Comparison of ENCODE assay signal across 11 mouse cellular contexts in genomic region chr7:44638663-44639062, GRCm38 (mm10). TPM values are rescaled to one million over a fixed set of nuclear protein-coding genes. Genes with fewer than 3 reads are reported as not detected.
DNase-seq lines count a peak whose midpoint lies in the region; ATAC-seq lines count a peak whose summit lies in the region.
"Had no signal": no experiment of that assay in that cellular context is flagged by ENCODE, and none has a peak within 500 bp of the region (broad histone marks: within the 10 kb centered on the region; RNA-seq: fewer than 3 reads in every experiment).

No protein-coding gene starts in this region.

- H3K9ac ChIP-seq in embryonic facial prominence, embryonic 13.5 days, result no peak overlapping the region
- no peak overlapping the region for H3K9ac ChIP-seq in stomach, embryonic 15.5 days
- H3K9ac ChIP-seq: heart, embryonic 15.5 days had no signal

- peak overlapping the region; percentile 28 for H3K4me2 ChIP-seq in embryonic facial prominence, embryonic 13.5 days
- H3K4me2 ChIP-seq in stomach, embryonic 15.5 days, result 0 out of 2 replicates have a peak overlapping the region, but pooled peaks have one; percentile 17
- H3K4me2 ChIP-seq: heart, embryonic 15.5 days had no signal

- no peaks in the 10 kb centered on the region for H3K36me3 ChIP-seq in megakaryocyte, embryonic 14.5 days (replicated peaks; ENCODE audit: low read length)
- no peaks in the 10 kb centered on the region for H3K36me3 ChIP-seq in embryonic facial prominence, embryonic 13.5 days
- no peaks in the 10 kb centered on the region for H3K36me3 ChIP-seq in limb, embryonic 10.5 days
- H3K36me3 ChIP-seq in stomach, embryonic 15.5 days, result no peaks in the 10 kb centered on the region
- H3K36me3 ChIP-seq: heart, embryonic 15.5 days had no signal

- H3K4me1 ChIP-seq in megakaryocyte, embryonic 14.5 days, result peaks cover 14% of the 10 kb centered on the region; the same call in 1 of the 2 replicates
- 0 out of 2 replicates have a peak, but pooled peaks cover 2% of the 10 kb centered on the region for H3K4me1 ChIP-seq in embryonic facial prominence, embryonic 13.5 days
- H3K4me1 ChIP-seq in limb, embryonic 10.5 days, result peaks cover 9% of the 10 kb centered on the region; the same call in 1 of the 2 replicates
- no peaks in the 10 kb centered on the region for H3K4me1 ChIP-seq in stomach, embryonic 15.5 days

- H3K27me3 ChIP-seq in megakaryocyte, embryonic 14.5 days (replicated peaks), result peaks cover 82% of the 10 kb centered on the region
- peaks cover 64% of the 10 kb centered on the region for H3K27me3 ChIP-seq in embryonic facial prominence, embryonic 13.5 days
- peaks cover 85% of the 10 kb centered on the region for H3K27me3 ChIP-seq in limb, embryonic 10.5 days (ENCODE audit: low read depth, poor library complexity, severe bottlenecking)
- peaks cover 37% of the 10 kb centered on the region for H3K27me3 ChIP-seq in stomach, embryonic 15.5 days (replicated peaks)

- H3K27ac ChIP-seq in embryonic facial prominence, embryonic 13.5 days, result no peak overlapping the region
- H3K27ac ChIP-seq in limb, embryonic 10.5 days, result no peak overlapping the region
- H3K27ac ChIP-seq in stomach, embryonic 15.5 days, result no peak overlapping the region
- H3K27ac ChIP-seq: heart, embryonic 15.5 days had no signal

- H3K4me3 ChIP-seq in megakaryocyte, embryonic 14.5 days (replicated peaks), result peak overlapping the region; percentile 2
- no peak overlapping the region for H3K4me3 ChIP-seq in embryonic facial prominence, embryonic 13.5 days
- peak overlapping the region; percentile 18 for H3K4me3 ChIP-seq in limb, embryonic 10.5 days
- H3K4me3 ChIP-seq in stomach, embryonic 15.5 days (replicated peaks), result no peak overlapping the region
- H3K4me3 ChIP-seq: heart, embryonic 15.5 days had no signal

- 0 out of 2 replicates have a peak, but pooled peaks cover 4% of the 10 kb centered on the region for H3K9me3 ChIP-seq in megakaryocyte, embryonic 14.5 days
- no peaks in the 10 kb centered on the region for H3K9me3 ChIP-seq in embryonic facial prominence, embryonic 13.5 days
- no peaks in the 10 kb centered on the region for H3K9me3 ChIP-seq in limb, embryonic 10.5 days (replicated peaks)
- H3K9me3 ChIP-seq in stomach, embryonic 15.5 days, result no peaks in the 10 kb centered on the region
- H3K9me3 ChIP-seq: heart, embryonic 15.5 days had no signal

- ATAC-seq in megakaryocyte, adult 5-6 weeks (ENCODE audit: poor library complexity, severe bottlenecking), result no peak
- no peak for ATAC-seq in embryonic facial prominence, embryonic 13.5 days (ENCODE audit: insufficient number of reproducible peaks, insufficient read depth, low FRiP score, low TSS enrichment, low read depth)
- no peak for ATAC-seq in stomach, embryonic 15.5 days (ENCODE audit: insufficient read depth, low FRiP score, low read depth)

- intact Hi-C loops in left cerebral cortex, postnatal 10 days (cut with DNase I), result no loop called here

- 7% methylated on average over 16 of the region's 16 CpGs for WGBS in embryonic facial prominence, embryonic 13.5 days
- WGBS in limb, embryonic 10.5 days, result 3% methylated on average over 16 of the region's 16 CpGs
- 8% methylated on average over 16 of the region's 16 CpGs for whole genome bisulfite sequencing in stomach, embryonic 15.5 days

- no peak for DNase-seq in limb, embryonic 10.5 days (ENCODE audit: low spot score)
- no peak for DNase-seq in left cerebral cortex, postnatal 10 days (ENCODE audit: extremely low spot score in 1 of 2, low spot score in 2 of 2)
- DNase-seq in thymus, postnatal 4 days, result no peak
- DNase-seq: cerebellum, adult 9-11 months; kidney, adult 9 months; left cerebral cortex, postnatal 4 days had no signal

RNA-seq across cellular contexts. Expression of gene Myh14, which starts 32.0 kb away (rescaled TPM):
- 0.02 TPM in 1 of 2 replicates, not detected in the other for polyA plus RNA-seq in megakaryocyte, embryonic 14.5 days (2012; ENCODE audit: insufficient read depth, low replicate concordance)
- not detected in 2 replicates for total RNA-seq in megakaryocyte, adult 5-6 weeks (2015)
- not detected in 2 replicates for total RNA-seq in megakaryocyte, adult 5-6 weeks (2017)
- polyA plus RNA-seq in embryonic facial prominence, embryonic 13.5 days (2015; fragmentation: Nextera tagmentation; extraction: Ambion mirVana), result 11.8 and 12.2 TPM in 2 replicates
- polyA plus RNA-seq in limb, embryonic 10.5 days (2016; fragmentation: Nextera tagmentation; extraction: Ambion mirVana), result 0.63 and 1.8 TPM in 2 replicates
- 29.0 and 32.7 TPM in 2 replicates for polyA plus RNA-seq in stomach, embryonic 15.5 days (2015; fragmentation: Nextera tagmentation; extraction: Ambion mirVana)
- total RNA-seq in left cerebral cortex, postnatal 10 days (2021), result 1 to 10 TPM; 9.1 to 9.7 TPM

RNA-seq across cellular contexts. Expression of gene Kcnc3, which starts 48.2 kb away (rescaled TPM):
- polyA plus RNA-seq in megakaryocyte, embryonic 14.5 days (2012; ENCODE audit: insufficient read depth, low replicate concordance), result 1.8 and 4.0 TPM in 2 replicates
- total RNA-seq in megakaryocyte, adult 5-6 weeks (2015), result 0.41 and 0.67 TPM in 2 replicates
- total RNA-seq in megakaryocyte, adult 5-6 weeks (2017), result not detected in 2 replicates
- 0.72 and 1.8 TPM in 2 replicates for polyA plus RNA-seq in embryonic facial prominence, embryonic 13.5 days (2015; fragmentation: Nextera tagmentation; extraction: Ambion mirVana)
- polyA plus RNA-seq in limb, embryonic 10.5 days (2016; fragmentation: Nextera tagmentation; extraction: Ambion mirVana), result 0.21 and 0.28 TPM in 2 replicates
- 0.30 and 0.39 TPM in 2 replicates for polyA plus RNA-seq in stomach, embryonic 15.5 days (2015; fragmentation: Nextera tagmentation; extraction: Ambion mirVana)
- 10 to 100 TPM; 48.5 to 55.4 TPM for total RNA-seq in left cerebral cortex, postnatal 10 days (2021)

Comparison
In these comparisons a context has a peak if more than half of its experiments do, and no peak if none do; other contexts are left out.
1. H3K4me3 ChIP-seq: peak in megakaryocyte, embryonic 14.5 days (single experiment) and limb, embryonic 10.5 days (single experiment); none in embryonic facial prominence, embryonic 13.5 days (single experiment) and stomach, embryonic 15.5 days (single experiment).